Mouse (Mus musculus) erythroblast, embryonic 14.5 days (primary cell): ENCODE data around the gene Klhl12.

Experiments
- GATA1 ChIP-seq: IDR thresholded peaks from 2 replicates; pipeline ENCODE4 v1.6.1; 2012; ENCODE audit warnings: low read length, inconsistent platforms, mixed read lengths
- TAL1 ChIP-seq: IDR thresholded peaks from 3 replicates; pipeline ENCODE4 v1.6.1; 2012; ENCODE audit warnings: low read length, inconsistent platforms, mixed read lengths

DNA sequence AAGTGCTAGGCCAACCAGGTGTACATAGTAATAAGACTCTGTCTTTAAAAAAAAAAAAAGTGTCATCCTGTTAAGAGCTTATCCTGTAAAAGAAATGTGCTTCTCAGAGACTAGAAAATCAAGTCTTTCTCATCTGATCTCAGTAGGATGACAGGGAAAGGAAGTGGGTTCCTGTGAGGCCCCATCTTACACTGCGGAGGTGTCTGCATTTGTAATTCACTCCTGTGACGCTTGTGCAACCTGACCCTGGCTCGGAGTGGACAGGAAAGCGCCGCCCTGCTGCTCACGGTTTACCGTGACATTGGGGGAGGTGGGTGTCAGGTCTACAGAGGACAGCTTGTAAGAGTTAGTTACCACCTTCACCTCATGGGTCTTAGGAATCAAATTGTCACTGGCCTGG is 54.7 kb downstream of the Klhl12 start:
- TF ChIP-seq GATA1: no peak
- no peak for TF ChIP-seq TAL1
